Mouse (Mus musculus) embryonic fibroblast, embryonic 13.5 days (primary cell): ENCODE results near the gene Rarres1. TPM values are rescaled to one million over a fixed set of nuclear protein-coding genes. Genes with fewer than 3 reads are reported as not detected.

Experiments
- H3K27ac ChIP-seq: 2 replicates; pipeline ENCODE4 v1.5.1; 2012; ENCODE audit warnings: low read length, control low read depth, inconsistent platforms; ENCODE audit not compliant: insufficient read depth
- H3K4me1 ChIP-seq: 2 replicates; pipeline ENCODE4 v1.6.1; 2011; ENCODE audit warnings: low read length; ENCODE audit not compliant: control insufficient read depth, insufficient read depth
- H3K4me3 ChIP-seq: 2 replicates; pipeline ENCODE4 v1.5.1; 2011; ENCODE audit warnings: mild to moderate bottlenecking, control low read depth, low read length; ENCODE audit not compliant: insufficient read depth
- CTCF ChIP-seq: IDR thresholded peaks from 2 replicates; pipeline ENCODE4 v1.5.1; 2011; ENCODE audit warnings: mild to moderate bottlenecking, control low read depth, low read length, moderate library complexity, borderline replicate concordance; ENCODE audit not compliant: insufficient read depth
- POLR2A ChIP-seq: IDR thresholded peaks from 2 replicates; pipeline ENCODE4 v1.6.1; 2011; ENCODE audit warnings: low read depth, mild to moderate bottlenecking, control low read depth, low read length, moderate library complexity
- polyA plus RNA-seq: library from polyadenylated mRNA; stranded (reverse); fragments of >200 nt; gene quantifications from 2 replicates; pipeline ENCODE4 v1.2.4, GENCODE M21; 2011; ENCODE audit warnings: low read depth; ENCODE audit not compliant: missing spikeins, insufficient read length

The Rarres1 gene
- polyA plus RNA-seq, 1 experiment = 16.2 TPM

- TF ChIP-seq POLR2A = no peak
- no peak for TF ChIP-seq CTCF
- H3K27ac ChIP-seq = no peak overlapping the region
- H3K4me3 ChIP-seq = no peak overlapping the region
- no peaks in the 10 kb centered on the region for H3K4me1 ChIP-seq
These were observed 19.0 kb downstream of the Rarres1 start for GRCm38 (mm10) chr3:67496310-67496709.

- TF ChIP-seq CTCF (no peak), POLR2A (no peak)
- H3K4me1 ChIP-seq = no peaks in the 10 kb centered on the region
- no peak overlapping the region for H3K4me3 ChIP-seq
- no peak overlapping the region for H3K27ac ChIP-seq
These were observed 22.2 kb downstream of the Rarres1 start for GRCm38 (mm10) chr3:67493132-67493531.

GRCm38 (mm10) chr3:67492086-67492869 is 23.0 kb downstream of the Rarres1 start:
- no peak overlapping the region for H3K27ac ChIP-seq
- H3K4me1 ChIP-seq = no peaks in the 10 kb centered on the region
- TF ChIP-seq POLR2A = no peak
- no peak for TF ChIP-seq CTCF
- H3K4me3 ChIP-seq = no peak overlapping the region

- TF ChIP-seq POLR2A (no peak), CTCF (no peak)
- H3K4me3 ChIP-seq = no peak overlapping the region
- peak overlapping the region; percentile 53; the same call in 1 of the 2 replicates for H3K27ac ChIP-seq
- no peaks in the 10 kb centered on the region for H3K4me1 ChIP-seq
These were observed 25.2 kb downstream of the Rarres1 start for GRCm38 (mm10) chr3:67490156-67490555.

- Histone ChIP-seq H3K4me1 (no peaks in the 10 kb centered on the region), H3K27ac (no peak overlapping the region), H3K4me3 (no peak overlapping the region)
- no peak for TF ChIP-seq POLR2A
- no peak for TF ChIP-seq CTCF
These were observed 30.1 kb downstream of the Rarres1 start for GRCm38 (mm10) chr3:67485233-67485632.

GRCm38 (mm10) chr3:67482400-67482799 is 32.9 kb downstream of the Rarres1 start:
- TF ChIP-seq POLR2A (no peak), CTCF (no peak)
- Histone ChIP-seq H3K27ac (no peak overlapping the region), H3K4me1 (no peaks in the 10 kb centered on the region), H3K4me3 (no peak overlapping the region)

GRCm38 (mm10) chr3:67479806-67480205 is 35.5 kb downstream of the Rarres1 start:
- Histone ChIP-seq H3K4me1 (no peaks in the 10 kb centered on the region), H3K4me3 (no peak overlapping the region), H3K27ac (no peak overlapping the region)
- TF ChIP-seq POLR2A (no peak), CTCF (no peak)

- peak overlapping the region; percentile 22; the same call in 1 of the 2 replicates for H3K27ac ChIP-seq
- H3K4me3 ChIP-seq = no peak overlapping the region
- TF ChIP-seq CTCF (no peak), POLR2A (no peak)
These were observed 41.9 kb downstream of the Rarres1 start for GRCm38 (mm10) chr3:67473438-67473837.

GRCm38 (mm10) chr3:67471408-67472127 is 43.8 kb downstream of the Rarres1 start:
- TF ChIP-seq POLR2A = no peak
- no peak for TF ChIP-seq CTCF
- Histone ChIP-seq H3K4me1 (no peaks in the 10 kb centered on the region), H3K27ac (no peak overlapping the region), H3K4me3 (no peak overlapping the region)

More at GRCm38 (mm10) chr3:67473438-67473837, 41.9 kb downstream of the Rarres1 start:
- no peaks in the 10 kb centered on the region for H3K4me1 ChIP-seq

GRCm38 (mm10) chr3:67467281-67467680 is 48.0 kb downstream of the Rarres1 start:
- Histone ChIP-seq H3K4me3 (no peak overlapping the region), H3K4me1 (no peaks in the 10 kb centered on the region), H3K27ac (no peak overlapping the region)
- TF ChIP-seq POLR2A = no peak
- no peak for TF ChIP-seq CTCF
